Mouse (Mus musculus): ENCODE data around the gene Ovgp1.

GRCm38 (mm10) chr3:105936111-105936510 lies 37.4 kb upstream of the Ovgp1 start:
- no peak for TF ChIP-seq POLR2A (IDR thresholded peaks at IDR 0.05; ENCODE audit: control insufficient read depth, low read depth, low read length)
- no peak for TF ChIP-seq CTCF (IDR thresholded peaks at IDR 0.05; ENCODE audit: control insufficient read depth, insufficient read depth, insufficient replicate concordance, low read depth, low read length)

Data from testis, adult 2 months (tissue).